Mouse (Mus musculus) embryonic fibroblast, embryonic 13.5 days (primary cell): ENCODE measurements around the gene Lyzl4.

Source experiments
- CTCF ChIP-seq: IDR thresholded peaks from 2 replicates; pipeline ENCODE4 v1.5.1; 2011; ENCODE audit warnings: mild to moderate bottlenecking, control low read depth, low read length, moderate library complexity, borderline replicate concordance; ENCODE audit not compliant: insufficient read depth
- POLR2A ChIP-seq: IDR thresholded peaks from 2 replicates; pipeline ENCODE4 v1.6.1; 2011; ENCODE audit warnings: low read depth, mild to moderate bottlenecking, control low read depth, low read length, moderate library complexity

- TF ChIP-seq POLR2A = no peak
- no peak for TF ChIP-seq CTCF
These were observed 48.3 kb upstream of the Lyzl4 start for GRCm38 (mm10) chr9:121690200-121690651.
